Mouse (Mus musculus) embryonic fibroblast, embryonic 13.5 days (primary cell): ENCODE data around the gene Mon2.

Experiments used
- CTCF ChIP-seq: IDR thresholded peaks from 2 replicates; pipeline ENCODE4 v1.5.1; 2011; ENCODE audit warnings: mild to moderate bottlenecking, control low read depth, low read length, moderate library complexity, borderline replicate concordance; ENCODE audit not compliant: insufficient read depth
- POLR2A ChIP-seq: IDR thresholded peaks from 2 replicates; pipeline ENCODE4 v1.6.1; 2011; ENCODE audit warnings: low read depth, mild to moderate bottlenecking, control low read depth, low read length, moderate library complexity

GRCm38 (mm10) chr10:123112787-123113168, 36.5 kb upstream of the Mon2 start:
- no peak for TF ChIP-seq POLR2A
- TF ChIP-seq CTCF: no peak
